Mouse (Mus musculus): ENCODE measurements around the gene Zfp827. TPM values are rescaled to one million over a fixed set of nuclear protein-coding genes. Genes with fewer than 3 reads are reported as not detected.
A peak's percentile ranks its signal among the peaks of the same experiment; 100 is the strongest.

Zfp827 gene
- polyA plus RNA-seq, 1 experiment from 2014 or later, result 4.5 TPM

- Histone ChIP-seq H3K4me3 (replicated peaks; ENCODE audit: low read depth, low read length) (no peak overlapping the region), H3K27ac (no peak overlapping the region), H3K4me2 (ENCODE audit: low read length) (no peak overlapping the region), H3K9ac (ENCODE audit: low read depth, low read length) (no peak overlapping the region), H3K4me1 (replicated peaks; ENCODE audit: insufficient read depth, low read length) (no peaks in the 10 kb centered on the region), H3K27me3 (ENCODE audit: insufficient read depth, low read length) (no peaks in the 10 kb centered on the region), H3K36me3 (ENCODE audit: insufficient read depth, low read length) (peaks cover 8% of the 10 kb centered on the region), H3K9me3 (replicated peaks; ENCODE audit: low read length) (no peaks in the 10 kb centered on the region)
- no peak for TF ChIP-seq CTCF (IDR thresholded peaks at IDR 0.05; ENCODE audit: low read depth)
- ATAC-seq (replicated peaks; ENCODE audit: low FRiP score, low read depth) (no peak), DNase-seq (ENCODE audit: low spot score) (no peak)
- 88% methylated on average over 5 of the region's 5 CpGs for WGBS
Observed at GRCm38 (mm10) chr8:79077256-79077655, 49.0 kb downstream of the Zfp827 start.

GRCm38 (mm10) chr8:79078556-79079195, 50.4 kb downstream of the Zfp827 start:
- TF ChIP-seq CTCF (IDR thresholded peaks at IDR 0.05; ENCODE audit: low read depth), result no peak
- WGBS, result 45% methylated on average over 11 of the region's 11 CpGs
- no peak overlapping the region for H3K27ac ChIP-seq

GRCm38 (mm10) chr8:79079196-79079561, 50.9 kb downstream of the Zfp827 start:
- H3K36me3 ChIP-seq (ENCODE audit: insufficient read depth, low read length), result peaks cover 12% of the 10 kb centered on the region
- 73% methylated on average over 3 of the region's 3 CpGs for WGBS
- H3K9ac ChIP-seq (ENCODE audit: low read depth, low read length), result no peak overlapping the region
- H3K4me1 ChIP-seq (replicated peaks; ENCODE audit: insufficient read depth, low read length), result peaks cover 14% of the 10 kb centered on the region
- no peak for TF ChIP-seq CTCF (IDR thresholded peaks at IDR 0.05; ENCODE audit: low read depth)
- H3K27me3 ChIP-seq (ENCODE audit: insufficient read depth, low read length), result no peaks in the 10 kb centered on the region
- H3K4me2 ChIP-seq (ENCODE audit: low read length), result no peak overlapping the region
- peak overlapping the region; percentile 10; the same call in 1 of the 2 replicates for H3K27ac ChIP-seq
- H3K9me3 ChIP-seq (replicated peaks; ENCODE audit: low read length), result no peaks in the 10 kb centered on the region
- ATAC-seq (replicated peaks; ENCODE audit: low FRiP score, low read depth), result no peak
- DNase-seq (ENCODE audit: low spot score), result no peak
- no peak overlapping the region for H3K4me3 ChIP-seq (replicated peaks; ENCODE audit: low read depth, low read length)

More at GRCm38 (mm10) chr8:79078556-79079195, 50.4 kb downstream of the Zfp827 start:
- peaks cover 10% of the 10 kb centered on the region for H3K4me1 ChIP-seq (replicated peaks; ENCODE audit: insufficient read depth, low read length)
- H3K27me3 ChIP-seq (ENCODE audit: insufficient read depth, low read length), result no peaks in the 10 kb centered on the region
- ATAC-seq (replicated peaks; ENCODE audit: low FRiP score, low read depth), result no peak
- DNase-seq (ENCODE audit: low spot score), result no peak
- H3K36me3 ChIP-seq (ENCODE audit: insufficient read depth, low read length), result peaks cover 12% of the 10 kb centered on the region
- H3K9me3 ChIP-seq (replicated peaks; ENCODE audit: low read length), result no peaks in the 10 kb centered on the region
- H3K4me3 ChIP-seq (replicated peaks; ENCODE audit: low read depth, low read length), result no peak overlapping the region
- no peak overlapping the region for H3K4me2 ChIP-seq (ENCODE audit: low read length)
- no peak overlapping the region for H3K9ac ChIP-seq (ENCODE audit: low read depth, low read length)

GRCm38 (mm10) chr8:79080096-79080739, 52.0 kb downstream of the Zfp827 start:
- 51% methylated on average over 6 of the region's 6 CpGs for WGBS
- Histone ChIP-seq H3K27ac (peak overlapping the region; percentile 3; the same call in 1 of the 2 replicates), H3K36me3 (ENCODE audit: insufficient read depth, low read length) (peaks cover 12% of the 10 kb centered on the region), H3K9me3 (replicated peaks; ENCODE audit: low read length) (no peaks in the 10 kb centered on the region), H3K4me3 (replicated peaks; ENCODE audit: low read depth, low read length) (no peak overlapping the region), H3K9ac (ENCODE audit: low read depth, low read length) (no peak overlapping the region), H3K4me2 (ENCODE audit: low read length) (no peak overlapping the region), H3K27me3 (ENCODE audit: insufficient read depth, low read length) (no peaks in the 10 kb centered on the region), H3K4me1 (replicated peaks; ENCODE audit: insufficient read depth, low read length) (peaks cover 14% of the 10 kb centered on the region)
- no peak for DNase-seq (ENCODE audit: low spot score)
- ATAC-seq (replicated peaks; ENCODE audit: low FRiP score, low read depth), result peak; percentile 65; the same call in 1 of the 2 replicates
- TF ChIP-seq CTCF (IDR thresholded peaks at IDR 0.05; ENCODE audit: low read depth), result no peak

GRCm38 (mm10) chr8:79081333-79081732, 53.1 kb downstream of the Zfp827 start:
- Histone ChIP-seq H3K4me2 (ENCODE audit: low read length) (no peak overlapping the region), H3K9me3 (replicated peaks; ENCODE audit: low read length) (no peaks in the 10 kb centered on the region), H3K27ac (no peak overlapping the region), H3K27me3 (ENCODE audit: insufficient read depth, low read length) (no peaks in the 10 kb centered on the region), H3K4me1 (replicated peaks; ENCODE audit: insufficient read depth, low read length) (peaks cover 14% of the 10 kb centered on the region), H3K36me3 (ENCODE audit: insufficient read depth, low read length) (peaks cover 3% of the 10 kb centered on the region; the same call in 1 of the 2 replicates), H3K9ac (ENCODE audit: low read depth, low read length) (no peak overlapping the region), H3K4me3 (replicated peaks; ENCODE audit: low read depth, low read length) (no peak overlapping the region)
- 62% methylated on average over 4 of the region's 4 CpGs for whole genome bisulfite sequencing
- DNase-seq (ENCODE audit: low spot score), result no peak
- no peak for TF ChIP-seq CTCF (IDR thresholded peaks at IDR 0.05; ENCODE audit: low read depth)
- ATAC-seq (replicated peaks; ENCODE audit: low FRiP score, low read depth), result no peak

- Histone ChIP-seq H3K36me3 (ENCODE audit: insufficient read depth, low read length) (0 out of 2 replicates have a peak, but pooled peaks cover 3% of the 10 kb centered on the region), H3K4me2 (ENCODE audit: low read length) (no peak overlapping the region), H3K9ac (ENCODE audit: low read depth, low read length) (no peak overlapping the region), H3K4me3 (replicated peaks; ENCODE audit: low read depth, low read length) (no peak overlapping the region), H3K27me3 (ENCODE audit: insufficient read depth, low read length) (no peaks in the 10 kb centered on the region), H3K9me3 (replicated peaks; ENCODE audit: low read length) (no peaks in the 10 kb centered on the region), H3K27ac (no peak overlapping the region), H3K4me1 (replicated peaks; ENCODE audit: insufficient read depth, low read length) (peaks cover 14% of the 10 kb centered on the region)
- DNase-seq (ENCODE audit: low spot score) (no peak), ATAC-seq (replicated peaks; ENCODE audit: low FRiP score, low read depth) (no peak)
- no peak for TF ChIP-seq CTCF (IDR thresholded peaks at IDR 0.05; ENCODE audit: low read depth)
- WGBS, result 76% methylated on average over 10 of the region's 10 CpGs
Observed at GRCm38 (mm10) chr8:79081955-79082354, 53.7 kb downstream of the Zfp827 start.

Measured in kidney, postnatal 0 days (tissue).